18 mouse cellular contexts compared by ENCODE assay signal in genomic region chr15:27754571-27755260, GRCm38 (mm10).
A peak's percentile ranks its signal among the peaks of the same experiment; 100 is the strongest.
DNase-seq lines count a peak whose midpoint lies in the region; ATAC-seq and TF ChIP-seq lines count a peak whose summit lies in the region.
"Had no signal": no experiment of that assay in that cellular context is flagged by ENCODE, and none has a peak within 500 bp of the region (broad histone marks: within the 10 kb centered on the region; RNA-seq: fewer than 3 reads in every experiment).

No protein-coding gene starts in this region.

- peak; percentile 80 for ATAC-seq in lung, postnatal 0 days
- ATAC-seq: liver, embryonic 12.5 days had no signal

- no peak overlapping the region for H3K4me2 ChIP-seq in lung, postnatal 0 days (replicated peaks; ENCODE audit: low read depth, low read length)
- H3K4me2 ChIP-seq: liver, embryonic 12.5 days; neural tube, embryonic 15.5 days had no signal

- DNase-seq in kidney, postnatal 10 days = peak; percentile 45
- no peak for DNase-seq in kidney, adult 11 months
- DNase-seq in spleen, postnatal 36 days (ENCODE audit: low spot score in 2 of 2) = peak; percentile 69 to 74
- DNase-seq in spleen, postnatal 4 days (ENCODE audit: low spot score in 2 of 2) = no peak
- DNase-seq in lung, postnatal 0 days (ENCODE audit: low spot score) = peak; percentile 73
- DNase-seq in cerebellum, postnatal 14 days = no peak
- DNase-seq in frontal cortex, postnatal 10 days (ENCODE audit: low spot score in 2 of 2) = no peak
- no peak for DNase-seq in adrenal gland, postnatal 14 days
- DNase-seq: adrenal gland, adult 2 months; cerebellum, postnatal 10 days; gastrocnemius, postnatal 25 days; kidney, adult 9 months; layer of hippocampus, adult 9-11 months; retina, postnatal 1 day had no signal

- no peaks in the 10 kb centered on the region for H3K9me3 ChIP-seq in lung, postnatal 0 days (ENCODE audit: low read length)
- H3K9me3 ChIP-seq: heart, embryonic 10.5 days; liver, embryonic 12.5 days; megakaryocyte, embryonic 14.5 days; neural tube, embryonic 15.5 days had no signal

- H3K9ac ChIP-seq in lung, postnatal 0 days (replicated peaks; ENCODE audit: low read depth) = no peak overlapping the region
- H3K9ac ChIP-seq: liver, embryonic 12.5 days; neural tube, embryonic 15.5 days had no signal

- H3K27me3 ChIP-seq in lung, postnatal 0 days (replicated peaks; ENCODE audit: insufficient read depth, low read length) = no peaks in the 10 kb centered on the region
- H3K27me3 ChIP-seq: liver, embryonic 12.5 days; megakaryocyte, embryonic 14.5 days; neural tube, embryonic 15.5 days had no signal

- H3K36me3 ChIP-seq in lung, postnatal 0 days (ENCODE audit: insufficient read depth, low read length) = peaks cover 27% of the 10 kb centered on the region; the same call in 1 of the 2 replicates

- WGBS in lung, postnatal 0 days = 51% methylated on average over 7 of the region's 7 CpGs

- H3K4me1 ChIP-seq in lung, postnatal 0 days (ENCODE audit: insufficient read depth, low read depth, low read length) = no peaks in the 10 kb centered on the region
- H3K4me1 ChIP-seq: heart, embryonic 10.5 days; liver, embryonic 12.5 days; megakaryocyte, embryonic 14.5 days had no signal

- peak; percentile 60 for TF ChIP-seq CTCF in lung, postnatal 0 days (IDR thresholded peaks at IDR 0.05)

- H3K27ac ChIP-seq in lung, postnatal 0 days (ENCODE audit: low read length) = no peak overlapping the region
- H3K27ac ChIP-seq: heart, embryonic 10.5 days; liver, embryonic 12.5 days; neural tube, embryonic 15.5 days had no signal

- no peak overlapping the region for H3K4me3 ChIP-seq in lung, postnatal 0 days (ENCODE audit: low read depth, low read length)
- H3K4me3 ChIP-seq: heart, embryonic 10.5 days; liver, embryonic 12.5 days; megakaryocyte, embryonic 14.5 days; neural tube, embryonic 15.5 days had no signal

- TF ChIP-seq EP300 in lung, postnatal 0 days (IDR thresholded peaks at IDR 0.05) = no peak

Comparison
In these comparisons a context has a peak if more than half of its experiments do, and no peak if none do; other contexts are left out.
1. DNase-seq: peak in kidney, postnatal 10 days (single experiment), spleen, postnatal 36 days (2 of 2) and lung, postnatal 0 days (single experiment); none in kidney, adult 11 months (single experiment), spleen, postnatal 4 days (0 of 2), cerebellum, postnatal 14 days (0 of 2), frontal cortex, postnatal 10 days (0 of 2) and adrenal gland, postnatal 14 days (single experiment).